Mouse (Mus musculus) midbrain, postnatal 0 days (tissue): Measurements from ENCODE around the gene Colca2. TPM values are rescaled to one million over a fixed set of nuclear protein-coding genes. Genes with fewer than 3 reads are reported as not detected.
A peak's percentile ranks its signal among the peaks of the same experiment; 100 is the strongest.

ENCODE experiments used
- ATAC-seq: fragments of 200-750 bp; cut with Nextera tagmentation; 2 replicates; pipeline ENCODE4 v1.8.0; 2017; ENCODE audit warnings: moderate number of reproducible peaks, mild to moderate bottlenecking, moderate TSS enrichment, moderate library complexity; ENCODE audit not compliant: low FRiP score
- DNase-seq: peaks from one replicate; pipeline ENCODE4 v3.0.0-alpha.2; 2015; ENCODE audit warnings: low spot score
- H3K27ac ChIP-seq: fragments of 300-500 bp; sonication (generic); 2 replicates; pipeline ENCODE4 v1.5.1; 2014; ENCODE audit warnings: low read depth, mild to moderate bottlenecking, low read length, mixed read lengths
- H3K27me3 ChIP-seq: fragments of 300-500 bp; sonication (generic); 2 replicates; pipeline ENCODE4 v1.6.1; 2014; ENCODE audit warnings: low read length, control low read depth, mixed read lengths; ENCODE audit not compliant: insufficient read depth
- H3K36me3 ChIP-seq: fragments of 300-500 bp; sonication (generic); 2 replicates; pipeline ENCODE4 v1.6.1; 2014; ENCODE audit warnings: low read length, control low read depth, mixed read lengths; ENCODE audit not compliant: insufficient read depth
- H3K4me1 ChIP-seq: fragments of 300-500 bp; sonication (generic); 2 replicates; pipeline ENCODE4 v1.6.1; 2014; ENCODE audit warnings: mild to moderate bottlenecking, control low read depth, antibody characterized with exemption, low read length, mixed read lengths; ENCODE audit not compliant: insufficient read depth
- H3K4me2 ChIP-seq: fragments of 300-500 bp; sonication (generic); 2 replicates; pipeline ENCODE4 v1.6.1; 2014; ENCODE audit warnings: low read depth, mild to moderate bottlenecking, low read length, mixed read lengths; ENCODE audit not compliant: poor library complexity, severe bottlenecking
- H3K4me3 ChIP-seq: fragments of 300-500 bp; sonication (generic); 2 replicates; pipeline ENCODE4 v1.5.1; 2014; ENCODE audit warnings: low read depth, mild to moderate bottlenecking, low read length, moderate library complexity
- H3K9ac ChIP-seq: fragments of 300-500 bp; sonication (generic); replicated peaks from 2 replicates; pipeline ENCODE4 v1.6.1; 2014; ENCODE audit warnings: mild to moderate bottlenecking, low read length, moderate library complexity, mixed read lengths; ENCODE audit not compliant: poor library complexity, severe bottlenecking
- H3K9me3 ChIP-seq: fragments of 300-500 bp; sonication (generic); 2 replicates; pipeline ENCODE4 v1.6.1; 2016; ENCODE audit warnings: low read length, control low read depth
- CTCF ChIP-seq: IDR thresholded peaks from 2 replicates; pipeline ENCODE4 v1.5.1; 2016; ENCODE audit warnings: antibody characterized with exemption, mild to moderate bottlenecking
- WGBS: fragments of 180-500 bp; shearing (Covaris S2); extraction: QIAGEN DNeasy Blood & Tissue Kit; methylation state at CpG from one replicate; pipeline ENCODE4 v1.1.7; 2014; 5-methylcytosine and 5-hydroxymethylcytosine counted together
- polyA plus RNA-seq: library from polyadenylated mRNA; unstranded; fragments of >200 nt; fragmentation: Nextera tagmentation; extraction: Ambion mirVana; gene quantifications from 2 replicates; pipeline ENCODE4 v1.2.1, GENCODE M21; 2015
- total RNA-seq: library from RNA; depleted of rRNA; stranded (reverse); fragments of >200 nt; gene quantifications from 2 replicates; pipeline ENCODE4 v1.2.3, GENCODE M21; 2014; rRNA removed

The Colca2 gene
- total RNA-seq: not detected in 2 replicates
- 0.79 and 1.1 TPM in 2 replicates for polyA plus RNA-seq

DNA sequence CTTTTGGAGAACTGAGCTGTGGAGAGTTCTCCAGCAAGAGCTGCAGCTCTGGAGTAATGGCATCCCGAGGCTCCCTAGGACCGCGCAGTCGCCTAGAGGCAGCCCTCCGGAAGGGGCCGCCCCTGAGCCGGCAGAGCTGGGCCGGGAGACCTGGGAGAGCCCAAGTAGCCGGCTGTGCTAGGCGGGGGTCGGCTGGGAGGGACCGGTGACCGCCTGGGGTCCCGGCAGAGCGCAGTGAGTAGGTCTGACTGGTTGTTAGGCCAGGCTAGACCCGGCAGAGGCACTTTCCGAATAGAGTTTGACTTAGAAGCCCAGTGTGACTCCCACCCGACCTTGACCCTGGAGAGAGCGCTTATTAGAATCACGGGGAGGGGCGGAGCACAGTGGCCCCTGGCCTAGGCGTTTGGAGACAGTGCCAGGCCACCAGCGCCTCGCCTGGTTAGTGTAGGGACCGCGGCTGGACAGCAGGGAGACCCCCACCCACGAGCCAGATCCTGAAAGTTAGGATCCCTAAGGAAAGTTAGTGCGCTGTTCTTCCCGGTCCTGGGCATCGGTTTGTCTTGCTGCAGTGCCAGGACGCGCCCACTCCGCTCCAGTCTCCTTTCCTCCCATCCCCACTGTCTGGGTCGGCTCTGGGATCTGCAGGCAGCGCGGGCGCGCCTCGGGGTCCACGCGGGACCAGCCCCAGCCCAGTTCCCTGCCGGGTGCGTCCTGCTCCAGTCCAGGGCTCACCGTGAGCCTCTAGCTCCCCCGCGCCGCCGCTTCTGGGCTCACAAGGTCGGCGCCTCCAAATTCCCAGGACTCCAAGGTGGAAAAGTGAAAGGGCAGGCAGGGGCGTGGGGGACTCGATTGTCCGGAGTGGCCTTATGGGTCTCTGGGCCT lies at the start of gene Colca2:
Gene Colca2, minus strand, starts transcription at position 70 of the 882 bp plus-strand sequence.
- TF ChIP-seq CTCF: peak; percentile 49
- Histone ChIP-seq H3K4me2 (peak within 1 kb of the TSS; percentile 90), H3K27ac (no peak within 1 kb of the TSS), H3K4me1 (no peaks in the 10 kb centered on the region), H3K4me3 (peak within 1 kb of the TSS; percentile 43), H3K9me3 (no peaks in the 10 kb centered on the region), H3K9ac (0 out of 2 replicates have a peak within 1 kb of the TSS, but pooled peaks have one; percentile 13), H3K27me3 (peaks cover 22% of the 10 kb centered on the region), H3K36me3 (no peaks in the 10 kb centered on the region)
- ATAC-seq: peak; percentile 85
- peak; percentile 70 for DNase-seq
- WGBS: under 1% methylated on average over 51 of the region's 53 CpGs

- 96% methylated on average over 5 of the region's 5 CpGs for WGBS
- Histone ChIP-seq H3K9ac (no peak overlapping the region), H3K27ac (no peak overlapping the region), H3K9me3 (no peaks in the 10 kb centered on the region), H3K36me3 (no peaks in the 10 kb centered on the region), H3K4me2 (no peak overlapping the region), H3K27me3 (no peaks in the 10 kb centered on the region), H3K4me3 (no peak overlapping the region), H3K4me1 (no peaks in the 10 kb centered on the region)
- ATAC-seq (no peak), DNase-seq (no peak)
- no peak for TF ChIP-seq CTCF
Observed at GRCm38 (mm10) chr9:51327555-51327903, 49.2 kb upstream of the Colca2 start.

GRCm38 (mm10) chr9:51326619-51327554 lies 48.5 kb upstream of the Colca2 start:
- DNase-seq (no peak), ATAC-seq (no peak)
- Histone ChIP-seq H3K27ac (no peak overlapping the region), H3K4me1 (no peaks in the 10 kb centered on the region), H3K36me3 (no peaks in the 10 kb centered on the region), H3K27me3 (no peaks in the 10 kb centered on the region), H3K4me3 (no peak overlapping the region), H3K9ac (no peak overlapping the region), H3K4me2 (no peak overlapping the region), H3K9me3 (no peaks in the 10 kb centered on the region)
- TF ChIP-seq CTCF: no peak
- 86% methylated on average over 11 of the region's 11 CpGs for WGBS

- Histone ChIP-seq H3K9ac (no peak overlapping the region), H3K4me1 (no peaks in the 10 kb centered on the region), H3K36me3 (no peaks in the 10 kb centered on the region), H3K27me3 (no peaks in the 10 kb centered on the region), H3K4me2 (no peak overlapping the region), H3K4me3 (no peak overlapping the region), H3K27ac (no peak overlapping the region), H3K9me3 (no peaks in the 10 kb centered on the region)
- 87% methylated on average over 7 of the region's 7 CpGs for WGBS
- DNase-seq (no peak), ATAC-seq (no peak)
- no peak for TF ChIP-seq CTCF
Observed at GRCm38 (mm10) chr9:51324406-51325065, 46.2 kb upstream of the Colca2 start.

- DNase-seq (no peak), ATAC-seq (no peak)
- Histone ChIP-seq H3K4me3 (no peak overlapping the region), H3K4me1 (no peaks in the 10 kb centered on the region), H3K9ac (no peak overlapping the region), H3K36me3 (no peaks in the 10 kb centered on the region), H3K27me3 (no peaks in the 10 kb centered on the region), H3K4me2 (no peak overlapping the region), H3K9me3 (no peaks in the 10 kb centered on the region), H3K27ac (no peak overlapping the region)
- TF ChIP-seq CTCF: no peak
- WGBS: 93% methylated on average over 1 of the region's 1 CpGs
Observed at GRCm38 (mm10) chr9:51320096-51320495, 41.7 kb upstream of the Colca2 start.
